Mouse (Mus musculus): ENCODE measurements around the gene 1700037H04Rik. TPM values are rescaled to one million over a fixed set of nuclear protein-coding genes. Genes with fewer than 3 reads are reported as not detected.

1700037H04Rik gene
- polyA plus RNA-seq, 1 experiment from 2014 or later = 86.3 TPM

DNA sequence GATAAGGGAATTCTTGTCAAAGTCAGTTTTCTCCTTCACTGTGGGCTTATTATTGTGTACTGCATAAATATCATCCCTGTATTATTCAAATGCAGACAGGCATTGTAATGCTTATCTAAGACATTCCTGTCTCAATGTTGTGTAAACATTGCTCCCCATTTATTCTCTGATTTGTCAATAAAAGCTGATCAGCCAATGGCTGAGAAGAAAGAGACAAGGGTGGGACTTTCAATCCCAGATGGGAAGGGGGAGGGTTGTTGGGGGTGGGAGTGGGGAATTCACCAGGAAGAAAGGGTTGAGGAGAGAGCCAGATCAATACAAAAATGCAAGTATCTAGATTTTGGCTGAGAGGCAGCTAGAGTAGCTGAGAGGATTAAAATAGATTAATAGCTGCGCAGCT is 9.0 kb upstream of the 1700037H04Rik start:
- DNase-seq (ENCODE audit: low read depth, low spot score) = no peak
- TF ChIP-seq CTCF (IDR thresholded peaks at IDR 0.05) = no peak
- CTCF ChIA-PET = interaction anchor here (1.1 to 1.8 kb wide), 3 partner anchors 9 to 75 kb away, joined by 3 to 5 read pairs (median 4); partner anchors contain the start of gene 1700037H04Rik
- POLR2A ChIA-PET = no interaction called here
- ATAC-seq = no peak
- H3K27me3 ChIP-seq = no peaks in the 10 kb centered on the region
- in situ Hi-C loops (cut with MboI; ENCODE audit: low pct_unique_long_range_greater_than_20kb) = loop anchor here (10.0 kb wide), 1 partner anchor 204 kb away; no protein-coding TSS in a partner anchor

DNA sequence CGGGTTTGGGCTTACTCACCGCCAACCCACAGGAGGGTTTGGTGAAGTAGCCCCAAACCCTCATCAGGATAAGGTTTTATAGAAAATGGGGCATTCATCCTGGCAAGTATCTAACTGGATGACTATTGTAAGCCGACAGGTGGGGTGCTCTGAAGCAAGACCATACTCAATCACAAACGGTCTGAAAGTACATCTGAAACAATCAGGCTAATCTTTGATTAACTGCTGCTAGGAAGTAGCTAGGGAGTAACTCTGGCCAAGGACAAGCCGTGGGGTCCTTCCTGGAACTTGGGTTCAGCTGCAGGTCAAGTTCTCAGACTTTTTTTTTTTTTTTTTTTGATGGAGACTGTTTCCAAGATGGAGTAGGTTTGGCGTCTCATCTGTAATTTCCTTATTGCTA is 8.1 kb upstream of the 1700037H04Rik start:
- ATAC-seq = no peak
- ChIA-PET POLR2A (no interaction called here), CTCF (interaction anchor here (0.6 to 1.1 kb wide), 3 partner anchors 73 to 350 kb away, joined by 3 read pairs; no protein-coding TSS in a partner anchor)
- no peaks in the 10 kb centered on the region for H3K27me3 ChIP-seq
- in situ Hi-C loops (cut with MboI; ENCODE audit: low pct_unique_long_range_greater_than_20kb) = loop anchor here (10.0 kb wide), 1 partner anchor 203 kb away; no protein-coding TSS in a partner anchor
- no peak for TF ChIP-seq CTCF (IDR thresholded peaks at IDR 0.05)
- DNase-seq (ENCODE audit: low read depth, low spot score) = no peak

DNA sequence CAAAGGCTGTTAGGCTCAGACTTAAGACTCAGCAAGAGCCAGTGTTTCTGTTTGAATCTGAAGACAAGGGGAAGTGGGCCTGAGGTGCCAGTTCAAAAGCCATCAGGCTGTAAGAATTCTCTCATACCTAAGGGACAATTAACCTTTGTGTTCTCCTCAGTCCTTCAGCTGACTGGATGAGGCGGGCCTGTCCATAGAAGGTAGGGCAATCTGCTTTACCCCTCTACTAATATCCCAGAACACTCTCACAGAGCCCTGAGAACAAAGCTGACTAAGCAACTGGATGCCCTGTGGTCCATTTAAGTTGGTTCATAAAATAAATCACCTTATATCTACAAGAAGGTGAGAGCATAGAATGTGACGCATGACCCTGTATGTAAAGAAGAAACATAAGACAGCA is 6.3 kb upstream of the 1700037H04Rik start:
- ChIA-PET POLR2A (no interaction called here), CTCF (no interaction called here)
- no peak for DNase-seq (ENCODE audit: low read depth, low spot score)
- in situ Hi-C loops (cut with MboI; ENCODE audit: low pct_unique_long_range_greater_than_20kb) = loop anchor here (10.0 kb wide), 1 partner anchor 201 kb away; no protein-coding TSS in a partner anchor
- no peak for TF ChIP-seq CTCF (IDR thresholded peaks at IDR 0.05)
- H3K27me3 ChIP-seq = no peaks in the 10 kb centered on the region
- ATAC-seq = no peak

DNA sequence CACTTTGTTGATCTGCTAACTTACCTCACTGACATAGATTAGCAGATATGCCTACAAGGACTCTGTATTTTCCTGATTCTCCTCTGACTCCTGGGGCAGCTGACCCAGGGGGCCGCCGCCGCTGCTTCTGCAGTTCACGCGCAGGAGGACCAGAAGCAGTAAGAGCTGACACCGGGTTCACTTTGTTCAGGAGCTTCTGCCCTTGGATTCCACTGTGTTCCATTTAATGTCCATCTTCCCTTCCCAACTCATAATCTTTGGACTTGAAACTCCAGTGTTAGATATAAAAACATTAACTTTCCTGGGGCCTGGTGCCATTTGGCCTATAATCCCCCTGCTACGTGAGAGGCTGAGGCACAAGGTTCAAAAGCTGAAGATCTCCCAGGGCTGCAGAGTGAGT is 4.0 kb upstream of the 1700037H04Rik start:
- in situ Hi-C loops (cut with MboI; ENCODE audit: low pct_unique_long_range_greater_than_20kb) = loop anchor here (5.0 to 10.0 kb wide), 2 partner anchors 72 to 199 kb away; no protein-coding TSS in a partner anchor
- ChIA-PET POLR2A (no interaction called here), CTCF (interaction anchor here (2.0 kb wide), 1 partner anchor 108 kb away, joined by 5 read pairs; no protein-coding TSS in a partner anchor)

DNA sequence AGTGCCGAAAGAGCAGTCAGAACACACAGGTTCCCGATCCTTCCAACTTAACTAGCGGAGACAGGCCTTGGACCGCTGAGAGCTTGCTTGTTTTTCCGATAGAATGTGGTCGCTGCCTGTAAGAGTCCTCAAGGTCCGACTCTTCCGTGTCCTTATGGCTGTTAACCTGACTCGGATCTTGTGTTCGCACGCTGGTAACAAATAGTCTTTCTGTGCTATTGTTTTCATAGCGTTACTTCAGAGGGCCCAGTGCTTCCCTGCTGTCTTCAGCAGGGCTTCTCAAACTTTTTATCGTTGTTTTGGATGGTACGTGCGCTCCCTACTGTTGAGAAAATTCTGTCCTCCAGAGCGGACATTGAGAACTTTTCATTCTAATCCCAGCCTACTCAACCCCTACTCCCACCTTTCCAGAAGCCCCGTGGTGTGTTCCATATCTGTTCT is 810 bp upstream of the 1700037H04Rik start:
- H3K27me3 ChIP-seq = no peaks in the 10 kb centered on the region
- DNase-seq (ENCODE audit: low read depth, low spot score) (no peak), ATAC-seq (peak; percentile 22)
- in situ Hi-C loops (cut with MboI; ENCODE audit: low pct_unique_long_range_greater_than_20kb) = loop anchor here (5.0 to 10.0 kb wide), 2 partner anchors 68 to 196 kb away; no protein-coding TSS in a partner anchor
- CTCF ChIA-PET = interaction anchor here (0.9 to 3.0 kb wide), 7 partner anchors 9 to 100 kb away, joined by 3 to 11 read pairs (median 4); no protein-coding TSS in a partner anchor
- no peak for TF ChIP-seq CTCF (IDR thresholded peaks at IDR 0.05)
- POLR2A ChIA-PET = interaction anchor here (1.2 to 2.8 kb wide), 4 partner anchors 11 to 66 kb away, joined by 4 to 8 read pairs (median 7); no protein-coding TSS in a partner anchor

More for the DNA sequence above, 4.0 kb upstream of the 1700037H04Rik start:
- ATAC-seq (no peak), DNase-seq (ENCODE audit: low read depth, low spot score) (no peak)
- TF ChIP-seq CTCF (IDR thresholded peaks at IDR 0.05) = no peak
- H3K27me3 ChIP-seq = no peaks in the 10 kb centered on the region

DNA sequence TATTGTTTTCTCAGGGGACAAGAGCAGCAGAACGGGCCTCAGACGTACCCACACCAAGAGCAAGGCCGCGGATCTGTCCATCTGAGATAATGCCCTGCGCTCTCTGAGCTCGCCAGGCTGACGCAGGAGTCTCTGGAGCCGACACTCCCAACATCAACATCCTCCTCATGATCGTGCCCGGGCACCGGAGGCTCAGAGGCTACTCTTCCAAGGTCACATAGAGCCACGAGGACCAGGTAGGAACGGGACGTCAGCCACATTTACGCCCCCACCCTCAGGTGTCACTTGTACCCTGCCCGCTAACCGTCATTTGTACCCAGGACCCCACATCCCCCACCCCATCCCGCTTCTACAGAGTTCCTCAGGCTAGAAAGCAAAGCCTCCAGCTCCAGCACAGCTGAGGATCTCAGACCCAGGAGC is 380 bp downstream of the 1700037H04Rik start:
- POLR2A ChIA-PET = interaction anchor here (0.6 to 2.8 kb wide), 5 partner anchors 12 to 171 kb away, joined by 4 to 8 read pairs (median 6); no protein-coding TSS in a partner anchor
- DNase-seq (ENCODE audit: low read depth, low spot score) = no peak
- TF ChIP-seq CTCF (IDR thresholded peaks at IDR 0.05) = no peak
- CTCF ChIA-PET = interaction anchor here (0.9 to 3.0 kb wide), 6 partner anchors 10 to 103 kb away, joined by 3 to 11 read pairs (median 4); partner anchors contain the start of gene Spef1
- peak; percentile 11 for ATAC-seq
- in situ Hi-C loops (cut with MboI; ENCODE audit: low pct_unique_long_range_greater_than_20kb) = no loop called here
- H3K27me3 ChIP-seq = no peaks in the 10 kb centered on the region

DNA sequence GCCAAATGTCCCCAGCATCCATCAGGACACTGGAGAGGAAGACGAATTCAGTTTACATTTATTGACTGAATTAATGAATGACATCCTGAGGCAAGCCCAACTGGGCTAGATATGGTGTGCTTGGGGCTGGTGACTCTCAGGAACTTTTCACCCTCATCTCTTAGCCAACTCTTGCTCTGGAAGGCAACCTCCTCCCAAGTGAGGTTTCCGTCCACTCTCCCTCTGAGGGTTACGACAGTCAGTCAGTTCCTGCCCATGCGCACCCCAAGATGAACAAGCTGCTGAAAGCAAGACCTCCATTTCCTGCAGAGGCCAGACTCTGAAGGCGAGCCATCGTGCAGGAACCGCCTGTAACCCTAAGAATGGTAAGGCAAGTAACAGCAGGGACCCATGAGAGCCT is 2.9 kb downstream of the 1700037H04Rik start:
- ATAC-seq = no peak
- ChIA-PET CTCF (no interaction called here), POLR2A (no interaction called here)
- H3K27me3 ChIP-seq = no peaks in the 10 kb centered on the region
- TF ChIP-seq CTCF (IDR thresholded peaks at IDR 0.05) = no peak
- DNase-seq (ENCODE audit: low read depth, low spot score) = no peak
- in situ Hi-C loops (cut with MboI; ENCODE audit: low pct_unique_long_range_greater_than_20kb) = no loop called here

DNA sequence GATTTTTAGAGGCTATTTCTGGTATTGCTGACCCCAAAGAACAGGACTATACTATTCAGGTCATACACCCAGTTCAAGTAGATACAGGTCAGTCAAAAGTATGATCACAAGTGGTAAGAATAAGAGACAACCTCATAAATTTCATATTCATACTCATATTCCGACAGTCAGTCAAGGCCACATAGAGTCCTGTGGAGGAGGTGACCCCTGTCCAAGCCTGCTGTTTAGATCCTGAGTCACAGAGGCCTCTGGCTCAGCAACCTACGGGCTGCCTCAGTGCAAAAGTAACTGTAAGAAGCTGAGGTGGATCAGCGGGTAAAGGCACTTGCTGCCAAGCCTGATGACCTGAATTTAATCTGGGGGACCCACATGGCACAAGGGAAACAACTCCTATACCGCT is 5.8 kb downstream of the 1700037H04Rik start:
- ATAC-seq (no peak), DNase-seq (ENCODE audit: low read depth, low spot score) (no peak)
- in situ Hi-C loops (cut with MboI; ENCODE audit: low pct_unique_long_range_greater_than_20kb) = no loop called here
- ChIA-PET POLR2A (no interaction called here), CTCF (interaction anchor here (2.4 kb wide), 1 partner anchor 10 kb away, joined by 5 read pairs; no protein-coding TSS in a partner anchor)
- no peaks in the 10 kb centered on the region for H3K27me3 ChIP-seq
- no peak for TF ChIP-seq CTCF (IDR thresholded peaks at IDR 0.05)

DNA sequence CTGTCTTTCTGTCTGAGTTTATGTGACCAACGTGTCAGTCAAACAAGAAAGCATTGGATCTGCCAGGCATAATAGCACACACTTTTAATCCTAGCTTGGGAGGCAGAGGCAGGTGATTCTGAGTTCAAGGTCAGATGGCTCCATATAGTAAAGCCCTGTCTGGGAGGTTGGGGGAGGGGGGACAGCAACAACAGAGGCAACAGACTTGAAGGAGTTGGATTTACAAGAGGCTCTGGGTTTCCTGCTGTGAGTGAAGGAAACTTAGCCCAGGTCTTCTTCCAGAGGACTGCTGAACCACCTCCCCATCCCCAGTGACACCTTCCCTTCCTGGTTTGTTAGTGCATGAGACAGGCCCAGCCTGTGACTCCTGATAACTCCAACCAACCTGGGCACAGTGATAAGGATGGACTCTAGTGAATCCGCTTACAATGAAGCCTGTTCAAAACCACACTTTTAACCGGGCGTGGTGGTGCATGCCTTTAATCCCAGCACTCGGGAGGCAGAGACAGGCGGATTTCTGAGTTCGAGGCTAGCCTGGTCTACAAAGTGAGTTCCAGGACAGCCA is 7.6 kb downstream of the 1700037H04Rik start:
- ChIA-PET POLR2A (no interaction called here), CTCF (no interaction called here)
- no peak for DNase-seq (ENCODE audit: low read depth, low spot score)
- ATAC-seq = no peak
- H3K27me3 ChIP-seq = no peaks in the 10 kb centered on the region
- in situ Hi-C loops (cut with MboI; ENCODE audit: low pct_unique_long_range_greater_than_20kb) = no loop called here
- TF ChIP-seq CTCF (IDR thresholded peaks at IDR 0.05) = no peak

DNA sequence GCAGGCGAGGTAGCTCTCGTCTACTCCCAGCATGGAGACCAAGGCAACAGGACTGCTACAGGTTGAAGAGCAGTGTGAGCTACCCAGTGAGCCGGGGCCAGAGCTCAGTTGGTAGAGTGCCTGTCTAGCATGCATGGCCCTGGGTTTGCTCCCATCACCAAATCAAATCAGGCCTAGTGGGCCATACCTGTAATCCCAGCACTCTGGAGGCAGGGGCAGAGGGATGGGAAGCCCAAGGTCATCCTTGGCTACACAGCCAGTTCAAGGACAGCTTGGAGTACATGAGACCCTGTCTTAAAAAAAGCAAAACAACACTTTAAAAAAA is 10.7 kb downstream of the 1700037H04Rik start:
- no peaks in the 10 kb centered on the region for H3K27me3 ChIP-seq
- ATAC-seq (no peak), DNase-seq (ENCODE audit: low read depth, low spot score) (no peak)
- in situ Hi-C loops (cut with MboI; ENCODE audit: low pct_unique_long_range_greater_than_20kb) = no loop called here
- no peak for TF ChIP-seq CTCF (IDR thresholded peaks at IDR 0.05)
- ChIA-PET CTCF (no interaction called here), POLR2A (interaction anchor here (1.3 kb wide), 1 partner anchor 9 kb away, joined by 3 read pairs; no protein-coding TSS in a partner anchor)
